Mouse (Mus musculus) olfactory bulb, adult 2 months (tissue): ENCODE data around the gene Cst13.

Experiments
- CTCF ChIP-seq: fragments of 200-500 bp; IDR thresholded peaks from 2 replicates; pipeline ENCODE4 v1.5.1; 2012; ENCODE audit warnings: low read depth, mild to moderate bottlenecking, low read length, moderate library complexity; ENCODE audit not compliant: insufficient read depth
- POLR2A ChIP-seq: fragments of 200-500 bp; IDR thresholded peaks from 2 replicates; pipeline ENCODE4 v1.6.1; 2012; ENCODE audit warnings: mild to moderate bottlenecking, low read depth, low read length, moderate library complexity; ENCODE audit not compliant: insufficient read depth

GRCm38 (mm10) chr2:148868959-148869358 lies 49.1 kb downstream of the Cst13 start:
- TF ChIP-seq CTCF (no peak), POLR2A (no peak)
